Mouse (Mus musculus) CD8-positive naive resting alpha-beta T cell, adult 2 months (primary cell): ENCODE data around the gene Timm9.
A peak's percentile ranks its signal among the peaks of the same experiment; 100 is the strongest.

Source experiments
- DNase-seq, 2 experiments: peaks; one replicate each; pipeline ENCODE4 v3.0.0; 2022; ENCODE audit warnings: low read depth in 2 of 2, low spot score in 2 of 2

Gene Timm9

DNA sequence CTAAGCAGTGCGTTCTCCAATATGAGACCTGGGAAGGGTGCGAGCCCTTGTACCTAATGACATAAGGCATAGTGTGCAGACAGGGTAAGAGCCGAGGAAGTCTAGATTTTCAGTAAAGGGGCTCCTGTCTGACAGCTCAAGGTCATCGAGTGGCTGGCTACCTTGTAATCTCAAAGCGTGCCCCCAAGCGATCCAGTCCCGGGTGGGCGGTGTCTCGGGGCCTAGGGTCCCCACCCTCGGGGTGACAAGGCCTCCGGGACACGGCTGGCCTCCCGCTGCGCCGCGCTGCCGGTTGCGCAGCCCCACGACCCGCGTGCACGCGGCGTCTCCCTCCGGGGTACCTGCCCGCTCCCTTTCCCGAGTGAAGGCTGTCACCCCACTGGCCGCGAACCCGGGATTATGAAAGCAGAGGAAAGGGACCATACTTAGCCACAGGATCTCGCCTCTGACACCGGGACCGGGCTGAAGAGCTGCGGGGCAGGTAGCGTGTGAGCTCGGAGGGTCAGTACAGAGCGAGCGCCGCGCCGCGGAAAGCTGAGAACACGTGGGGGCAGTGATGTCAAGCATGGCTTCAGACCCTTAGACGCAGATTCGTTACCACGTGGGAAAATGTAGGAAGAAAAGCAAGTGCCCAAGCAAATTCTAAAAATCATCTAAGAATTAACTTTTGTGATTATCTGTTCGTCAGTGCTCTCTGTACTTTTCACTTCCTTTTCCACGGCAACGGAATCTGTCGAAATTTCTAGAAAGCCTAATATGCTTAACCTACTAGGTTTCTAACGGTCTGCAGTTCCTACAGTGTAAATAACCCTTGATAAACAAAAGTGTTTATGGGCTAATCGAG is at the start of gene Timm9, which contains the start of gene 2700049A03Rik:
TSS of gene Timm9 (minus strand) at position 555 of the 844 bp plus-strand sequence.
TSS of gene 2700049A03Rik (plus strand) at position 719 of the 844 bp plus-strand sequence.
- DNase-seq: peak; percentile 69 to 76

GRCm38 (mm10) chr12:71184396-71184795 is 47.9 kb upstream of the Timm9 start:
- DNase-seq: no peak

GRCm38 (mm10) chr12:71183736-71184135 is 47.3 kb upstream of the Timm9 start:
- no peak for DNase-seq

GRCm38 (mm10) chr12:71169911-71170310 is 33.4 kb upstream of the Timm9 start:
- no peak for DNase-seq

GRCm38 (mm10) chr12:71164410-71164809 is 27.9 kb upstream of the Timm9 start:
- no peak for DNase-seq

DNA sequence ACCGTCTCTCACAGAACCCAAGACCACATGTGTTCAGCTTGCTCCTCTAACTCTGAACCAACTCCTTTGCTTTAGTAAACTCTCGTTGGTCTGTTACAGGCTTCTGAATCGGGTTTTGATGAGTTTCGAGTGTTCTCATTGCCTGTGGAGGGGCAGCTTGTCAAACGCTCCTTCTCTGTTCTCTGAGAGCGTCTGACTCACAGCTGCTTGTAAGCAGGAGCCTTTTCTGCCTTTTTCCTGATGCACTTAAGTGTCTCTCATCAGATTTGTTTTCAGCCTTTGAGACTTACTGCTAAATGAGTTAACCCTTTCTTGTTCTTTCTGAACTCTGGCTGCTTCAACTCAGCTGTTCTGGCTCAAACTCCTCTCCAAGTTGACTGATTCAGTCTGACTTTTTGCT is 21.5 kb upstream of the Timm9 start:
- no peak for DNase-seq

DNA sequence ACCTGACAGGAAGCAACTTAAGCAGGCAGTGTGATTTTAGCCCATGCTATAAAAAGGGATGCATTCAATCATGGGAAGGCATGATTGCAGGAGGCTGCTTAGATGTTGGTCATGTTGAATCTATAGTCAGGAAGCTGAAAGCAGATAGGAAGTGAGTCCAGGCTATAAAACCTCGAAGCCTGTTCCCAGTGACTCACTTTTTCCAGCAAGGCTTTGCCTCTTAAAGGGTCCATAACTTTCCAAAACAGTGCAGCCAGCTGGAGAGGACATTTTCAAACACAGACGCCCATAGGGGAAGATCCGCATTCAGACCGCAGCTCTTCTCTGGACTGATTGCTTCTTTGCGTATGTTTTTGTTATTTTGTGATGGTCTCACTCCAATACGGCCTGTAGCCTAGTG is 18.5 kb upstream of the Timm9 start:
- DNase-seq: no peak

DNA sequence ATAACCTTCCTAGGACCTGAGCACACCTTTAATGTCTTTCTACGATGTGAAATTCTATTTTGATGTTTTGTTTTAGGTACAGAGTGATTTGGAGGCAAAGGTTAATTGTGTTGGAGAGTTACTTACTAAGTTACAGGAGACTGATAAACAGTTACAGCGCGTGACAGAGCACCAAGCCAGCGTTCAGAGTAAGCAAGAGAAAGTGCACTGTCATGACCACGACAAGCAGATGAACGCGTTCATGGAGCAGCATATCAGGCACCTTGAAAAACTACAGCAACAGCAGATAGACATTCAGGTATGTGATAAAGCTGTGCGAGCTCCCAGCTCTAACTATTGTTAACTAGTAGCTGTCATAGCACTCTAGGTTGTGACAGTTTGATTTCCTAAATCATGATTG is 13.7 kb upstream of the Timm9 start:
- DNase-seq: no peak

- DNase-seq: no peak
Measured at GRCm38 (mm10) chr12:71149456-71149855, 13.0 kb upstream of the Timm9 start.

- no peak for DNase-seq
Measured at GRCm38 (mm10) chr12:71148801-71149200, 12.3 kb upstream of the Timm9 start.

- DNase-seq: peak; percentile 24 to 52
Measured at GRCm38 (mm10) chr12:71147641-71148040, 11.2 kb upstream of the Timm9 start.

DNA sequence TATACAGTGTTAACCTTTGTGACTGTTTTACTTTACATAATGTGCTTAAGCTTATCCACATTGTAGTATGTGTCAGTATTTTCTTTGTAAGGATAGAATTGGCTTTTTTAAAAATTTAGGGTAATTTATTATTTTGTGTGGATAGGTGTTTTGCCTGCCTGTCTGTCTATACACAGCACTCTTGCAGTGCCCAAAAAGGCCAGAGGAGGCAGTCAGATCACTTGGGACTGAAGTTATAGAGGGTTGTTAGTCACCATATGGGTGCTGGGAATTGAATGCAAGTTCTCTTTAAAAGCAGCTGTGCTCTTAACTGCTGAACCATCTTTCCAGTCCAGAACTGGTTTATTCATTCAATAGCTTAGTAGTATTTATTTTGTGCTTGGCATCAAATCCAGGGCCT is 4.7 kb upstream of the Timm9 start:
- DNase-seq: no peak

- DNase-seq: peak in 1 of 2 experiments; percentile 23
Measured at GRCm38 (mm10) chr12:71139258-71139828, 2.9 kb upstream of the Timm9 start.

GRCm38 (mm10) chr12:71137686-71138085 is 1.2 kb upstream of the Timm9 start:
- DNase-seq: no peak

GRCm38 (mm10) chr12:71136974-71137491 is 549 bp upstream of the Timm9 start:
- peak; percentile 77 to 83 for DNase-seq

DNA sequence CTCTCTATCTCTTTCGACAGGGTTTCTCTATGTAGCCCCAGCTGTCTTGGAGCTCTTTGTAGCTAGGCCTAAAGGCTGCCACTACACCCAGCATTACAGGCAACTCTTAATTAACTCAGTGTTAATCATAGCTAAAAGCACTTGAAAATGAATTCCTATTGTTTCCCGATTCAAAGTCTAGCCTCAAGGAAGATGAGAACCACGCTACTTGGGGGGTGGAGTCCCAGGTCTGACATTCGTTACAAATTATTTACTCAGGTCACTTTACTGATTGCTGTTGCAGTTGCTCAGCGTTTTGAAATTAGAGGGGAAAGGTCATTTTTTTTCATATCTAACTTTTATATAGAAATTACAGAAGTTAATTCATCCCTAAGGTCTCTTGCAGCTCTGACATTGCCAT is 903 bp downstream of the Timm9 start:
- no peak for DNase-seq

- no peak for DNase-seq
Measured at GRCm38 (mm10) chr12:71123286-71123685, 13.2 kb downstream of the Timm9 start.

GRCm38 (mm10) chr12:71122731-71123130 is 13.8 kb downstream of the Timm9 start:
- no peak for DNase-seq

- no peak for DNase-seq
Measured at GRCm38 (mm10) chr12:71116411-71116810, 20.1 kb downstream of the Timm9 start.

DNA sequence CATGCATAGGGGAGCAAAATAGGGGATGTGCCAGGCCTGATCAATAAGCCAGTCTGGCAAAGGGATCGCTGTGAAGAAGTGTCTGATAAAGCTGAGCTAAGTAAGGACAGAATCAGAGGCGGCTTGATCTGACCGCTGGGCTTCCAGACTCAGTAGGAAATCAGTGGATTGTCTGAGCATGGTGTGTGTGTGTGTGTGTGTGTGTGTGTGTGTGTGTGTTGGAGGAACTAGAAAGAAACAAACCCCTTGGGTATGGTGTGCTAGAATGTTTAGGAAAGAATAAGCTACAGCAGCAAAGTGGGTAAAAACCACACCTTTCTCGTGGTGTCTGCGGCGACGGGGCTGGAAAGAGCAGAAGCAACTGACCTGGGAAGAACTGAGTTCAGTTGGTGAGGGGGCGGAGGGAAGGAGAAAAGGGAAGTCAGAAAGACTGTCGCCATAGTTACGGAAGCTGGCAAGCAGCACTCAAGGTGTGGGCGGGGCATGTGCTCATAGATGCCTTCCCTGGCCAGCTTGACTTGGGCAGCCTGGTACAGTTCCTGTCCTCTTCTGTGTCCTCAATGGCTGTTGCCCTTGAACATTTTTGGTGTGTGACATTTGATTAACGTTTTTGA is 22.7 kb downstream of the Timm9 start:
- DNase-seq: peak in 1 of 2 experiments; percentile 28

DNA sequence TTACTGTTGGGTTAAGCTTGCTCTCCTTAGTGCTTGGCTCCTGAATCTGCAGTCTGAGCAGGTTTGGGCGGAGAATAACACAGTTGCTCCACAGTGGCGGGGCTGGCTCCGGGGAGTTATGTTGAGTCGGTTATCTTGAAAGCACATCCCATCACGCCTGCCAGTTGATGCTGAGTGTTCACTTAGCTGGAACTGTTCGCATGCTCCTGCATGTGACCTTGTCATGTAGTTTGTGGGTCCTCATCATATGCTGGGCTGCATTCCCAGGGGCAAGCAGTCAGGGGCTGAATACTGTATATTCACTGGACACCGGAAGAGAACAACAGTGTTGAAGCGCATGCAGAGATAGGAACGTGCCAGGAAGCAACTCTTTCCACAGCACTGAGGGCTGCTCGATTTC is 23.4 kb downstream of the Timm9 start:
- DNase-seq: no peak

GRCm38 (mm10) chr12:71111331-71111730 is 25.2 kb downstream of the Timm9 start, which contains the start of gene Tomm20l:
TSS of gene Tomm20l (plus strand) at chr12:71111428.
- DNase-seq: no peak
